Mouse (Mus musculus) left cerebral cortex, postnatal 14 days (tissue): Measurements from ENCODE around the gene Prrxl1. TPM values are rescaled to one million over a fixed set of nuclear protein-coding genes. Genes with fewer than 3 reads are reported as not detected.
A peak's percentile ranks its signal among the peaks of the same experiment; 100 is the strongest.

Experiments used
- DNase-seq, 2 experiments: peaks; one replicate each; pipeline ENCODE4 v3.0.0; 2021 to 2022; ENCODE audit warnings: low spot score in 2 of 2, mixed read lengths in 1 of 2
- intact Hi-C: fragments of 180-260 bp; cut with DNase I; formaldehyde crosslinking; loops from one replicate; pipeline ENCODE4 v1.15.1; 2025
- long read RNA-seq, 2 experiments: library from polyadenylated mRNA; stranded (forward); transcript quantifications; one replicate each; pipeline ENCODE4 v2.0.0; 2021
- total RNA-seq, 2 experiments: library from RNA; stranded (reverse); gene quantifications; 2 replicates each; pipeline ENCODE4 v1.2.3; 2021

Prrxl1 gene
- not detected for total RNA-seq
- long read RNA-seq, experiment 1, partial matches to known transcripts: 0 of 2 reads
- long read RNA-seq, experiment 1, other reads (novel, unspliced or antisense): 0 of 2 reads
- long read RNA-seq, experiment 2: 0 reads

- intact Hi-C loops: loop anchor here (10.0 kb wide), 4 partner anchors 205 to 605 kb away; no protein-coding TSS in a partner anchor
- DNase-seq: no peak
These were observed at the start of gene Prrxl1 for GRCm38 (mm10) chr14:32599290-32600041. TSS of gene Prrxl1 (plus strand) at chr14:32599407.

- no peak for DNase-seq
These were observed 47.4 kb upstream of the Prrxl1 start for GRCm38 (mm10) chr14:32551854-32552253.

GRCm38 (mm10) chr14:32553198-32553903 lies 45.9 kb upstream of the Prrxl1 start:
- no peak for DNase-seq
- intact Hi-C loops: no loop called here

More at GRCm38 (mm10) chr14:32551854-32552253, 47.4 kb upstream of the Prrxl1 start:
- intact Hi-C loops: no loop called here

GRCm38 (mm10) chr14:32554860-32555526 lies 44.2 kb upstream of the Prrxl1 start:
- intact Hi-C loops: no loop called here
- no peak for DNase-seq

- no peak for DNase-seq
- intact Hi-C loops: no loop called here
These were observed 37.8 kb upstream of the Prrxl1 start for GRCm38 (mm10) chr14:32561428-32561827.

GRCm38 (mm10) chr14:32563661-32564060 lies 35.5 kb upstream of the Prrxl1 start:
- DNase-seq: no peak
- intact Hi-C loops: no loop called here

- intact Hi-C loops: no loop called here
- DNase-seq: no peak
These were observed 26.7 kb upstream of the Prrxl1 start for GRCm38 (mm10) chr14:32572519-32572918.

DNA sequence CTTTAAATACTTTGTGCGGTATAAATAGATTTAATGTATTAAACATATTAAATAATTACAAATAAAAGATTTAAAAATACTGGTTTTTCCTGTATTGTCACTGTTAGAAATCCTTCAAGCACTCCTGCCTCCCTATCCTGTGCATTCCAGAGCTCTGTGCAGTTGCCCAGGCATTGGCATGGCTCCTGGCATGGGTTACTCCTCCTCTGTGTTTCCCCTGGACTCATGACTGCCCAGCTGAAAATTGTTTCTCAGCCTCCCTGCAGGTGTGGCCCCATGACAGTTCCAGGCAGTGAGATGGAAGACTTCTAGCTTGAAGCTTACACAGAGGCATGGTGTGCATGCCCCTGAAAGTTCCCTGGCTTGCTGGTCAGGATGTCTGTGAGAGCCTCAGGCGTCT lies 20.8 kb upstream of the Prrxl1 start:
- intact Hi-C loops: no loop called here
- DNase-seq: no peak

DNA sequence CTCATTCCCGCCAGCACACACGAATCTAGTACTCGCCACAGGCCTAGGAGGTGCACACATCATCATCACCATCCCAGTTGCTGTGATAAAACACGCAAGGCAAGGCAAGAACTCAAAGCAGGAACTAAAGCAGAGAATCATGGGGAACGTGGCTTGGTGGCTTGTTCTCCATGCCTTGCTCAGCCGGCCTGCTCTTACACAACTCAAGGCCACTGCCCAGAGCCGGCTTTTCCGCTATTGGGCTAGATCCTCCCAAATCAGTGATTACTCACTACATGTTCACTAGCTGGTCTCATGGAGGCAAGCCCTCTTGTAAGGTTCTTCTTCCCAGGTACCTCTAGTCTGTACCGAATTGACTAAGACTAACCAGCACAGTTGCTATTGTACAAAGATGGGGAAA lies 15.5 kb upstream of the Prrxl1 start:
- DNase-seq: no peak
- intact Hi-C loops: no loop called here

DNA sequence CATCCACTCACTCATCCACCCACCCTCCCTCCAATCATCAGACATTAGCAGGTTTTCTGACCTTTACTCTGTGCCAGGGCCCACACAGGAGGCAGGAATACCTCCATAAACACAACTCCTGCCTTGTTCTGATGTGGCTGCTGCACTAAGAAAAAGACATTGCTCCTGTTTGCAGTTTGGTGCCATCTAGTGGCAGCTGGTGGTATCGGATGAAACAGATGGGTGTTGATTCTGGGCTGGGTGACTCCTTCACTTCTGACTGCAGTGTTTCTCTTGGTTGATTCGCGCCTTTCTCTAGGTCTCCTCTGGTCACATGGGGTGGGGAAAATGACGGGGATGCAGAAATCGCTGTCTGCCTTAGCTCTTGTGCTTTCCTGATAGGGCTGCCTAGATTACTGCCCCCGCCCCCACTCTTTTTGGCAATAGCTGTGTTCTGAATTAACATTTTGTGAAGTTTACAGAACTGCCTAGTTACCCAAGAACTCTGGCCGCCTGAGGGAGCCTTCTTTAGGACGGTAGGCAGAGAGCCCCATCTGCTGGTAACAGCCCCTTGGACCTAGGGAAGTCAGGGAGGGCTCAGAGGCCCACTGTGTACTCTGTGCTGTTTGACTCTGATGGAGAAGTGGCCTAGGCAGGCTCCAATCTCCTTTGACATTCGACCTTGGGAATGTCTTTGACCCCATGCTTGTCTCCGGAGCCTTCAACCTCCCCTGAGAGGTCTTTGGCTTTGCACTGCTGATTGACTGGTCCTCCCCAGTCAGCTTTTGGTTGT lies 12.0 kb upstream of the Prrxl1 start:
- intact Hi-C loops: loop anchor here (5.0 kb wide), 1 partner anchor 55 kb away; no protein-coding TSS in a partner anchor
- DNase-seq: peak; percentile 86 to 91

DNA sequence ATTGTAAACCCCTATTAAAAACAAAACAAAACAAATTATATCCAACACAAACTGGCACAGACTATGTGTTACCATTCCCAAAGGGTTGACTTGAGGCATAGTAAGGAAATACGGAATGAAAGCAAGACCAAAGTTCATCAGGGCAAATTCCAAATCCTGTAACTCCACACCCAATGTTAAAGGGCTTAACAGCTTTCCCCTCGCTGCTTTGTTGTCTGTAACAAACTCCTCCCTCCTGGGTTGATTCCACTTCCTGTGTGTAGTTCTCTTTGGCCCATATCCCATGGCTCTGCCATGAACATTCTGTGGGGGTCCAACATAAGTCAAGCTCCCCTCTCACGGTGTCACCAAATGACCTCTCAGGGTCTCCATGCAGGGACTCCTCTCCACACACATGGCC lies 8.8 kb upstream of the Prrxl1 start:
- intact Hi-C loops: loop anchor here (10.0 kb wide), 1 partner anchor 444 kb away; no protein-coding TSS in a partner anchor
- no peak for DNase-seq

- intact Hi-C loops: loop anchor here (10.0 kb wide), 1 partner anchor 437 kb away; no protein-coding TSS in a partner anchor
- DNase-seq: peak; percentile 10 to 28
These were observed 1.7 kb upstream of the Prrxl1 start for GRCm38 (mm10) chr14:32597232-32598231.

GRCm38 (mm10) chr14:32598437-32599219 lies 579 bp upstream of the Prrxl1 start:
- intact Hi-C loops: loop anchor here (10.0 kb wide), 1 partner anchor 436 kb away; no protein-coding TSS in a partner anchor
- no peak for DNase-seq

- intact Hi-C loops: loop anchor here (10.0 kb wide), 3 partner anchors 205 to 605 kb away; no protein-coding TSS in a partner anchor
- DNase-seq: no peak
These were observed 903 bp downstream of the Prrxl1 start for GRCm38 (mm10) chr14:32600110-32600509.

DNA sequence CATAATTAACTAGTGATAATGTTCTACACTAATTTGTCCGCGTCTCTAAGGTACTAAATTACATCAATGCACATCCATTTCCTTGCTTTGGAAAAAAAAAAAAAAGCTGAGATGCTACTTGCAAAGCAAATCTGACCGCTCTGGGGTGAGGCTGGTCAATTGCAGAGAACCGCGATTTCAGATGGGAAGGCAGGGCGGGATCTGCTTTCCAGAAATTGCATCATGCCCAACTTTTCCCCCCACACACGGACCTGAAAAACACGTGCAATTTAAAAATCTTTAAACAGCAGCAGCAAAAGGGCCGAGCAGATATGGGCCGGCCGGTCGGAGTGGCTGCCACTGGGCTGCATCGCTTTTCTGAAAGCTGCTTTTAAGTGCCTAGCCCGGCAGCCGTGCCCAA lies 6.3 kb downstream of the Prrxl1 start:
- intact Hi-C loops: loop anchor here (10.0 kb wide), 3 partner anchors 199 to 599 kb away; no protein-coding TSS in a partner anchor
- no peak for DNase-seq

DNA sequence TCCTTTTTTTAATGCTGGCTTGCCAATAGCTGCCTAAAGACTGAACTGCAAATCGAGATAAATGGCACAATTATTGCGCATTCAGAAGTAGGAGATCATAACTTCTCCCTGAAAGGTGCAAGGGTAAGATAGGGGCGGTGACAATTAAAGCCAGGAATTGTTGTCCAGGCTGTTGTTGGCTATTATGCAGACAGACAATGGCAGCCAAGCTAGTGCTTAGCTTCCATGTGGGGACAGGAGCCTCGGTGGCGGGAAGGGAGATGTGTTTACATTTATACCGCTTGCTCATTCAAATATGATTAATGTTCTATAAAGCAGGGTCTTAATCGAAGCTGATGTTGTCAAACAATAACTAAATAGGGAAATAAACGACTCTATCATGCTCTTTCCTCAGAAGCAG lies 7.1 kb downstream of the Prrxl1 start:
- no peak for DNase-seq
- intact Hi-C loops: loop anchor here (10.0 kb wide), 3 partner anchors 198 to 598 kb away; no protein-coding TSS in a partner anchor

DNA sequence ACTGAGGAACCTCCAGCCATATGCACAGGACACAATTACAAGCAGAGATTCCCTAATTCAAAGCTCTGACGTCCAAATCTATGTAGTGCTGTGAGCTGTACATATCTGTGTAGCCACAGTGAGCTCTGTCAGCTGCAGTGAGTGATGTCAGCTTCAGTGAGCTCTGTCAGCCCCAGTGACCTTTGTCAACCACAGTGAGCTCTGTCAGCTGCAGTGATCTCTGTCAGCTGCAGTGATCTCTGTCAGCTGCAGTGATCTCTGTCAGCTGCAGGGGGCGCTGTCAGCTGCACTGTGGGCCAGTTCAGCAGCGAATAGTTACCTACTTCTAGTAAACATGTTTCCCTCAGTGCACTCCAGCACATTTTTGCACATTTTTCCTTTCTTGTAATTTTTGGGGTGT lies 10.2 kb downstream of the Prrxl1 start:
- DNase-seq: peak; percentile 52 to 57
- intact Hi-C loops: loop anchor here (10.0 kb wide), 3 partner anchors 195 to 595 kb away; no protein-coding TSS in a partner anchor
